Mouse (Mus musculus): ENCODE measurements around the gene Nrip3. TPM values are rescaled to one million over a fixed set of nuclear protein-coding genes. Genes with fewer than 3 reads are reported as not detected.

Gene Nrip3
- polyA plus RNA-seq, 1 experiment from 2014 or later = 2.6 TPM

DNA sequence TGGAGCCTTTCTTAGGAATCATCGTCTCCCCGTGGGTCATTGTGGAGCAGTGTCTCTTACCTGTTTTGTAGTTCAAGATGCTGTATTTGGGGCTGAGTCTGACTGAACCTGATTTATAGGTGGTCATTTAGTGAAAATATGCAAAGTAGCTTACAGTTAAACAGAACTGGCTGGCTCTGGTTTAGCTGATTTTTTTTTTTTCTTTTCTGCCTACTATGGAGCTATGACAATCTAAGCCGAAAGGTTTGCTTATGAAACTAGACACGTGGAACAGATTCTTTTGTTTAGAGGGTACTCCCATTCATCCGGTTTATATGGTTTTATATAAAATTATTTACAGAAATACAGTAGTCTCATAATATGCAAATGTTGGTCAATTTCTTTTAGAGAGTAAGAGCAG is 50.2 kb downstream of the Nrip3 start, which contains the start of gene Ascl3:
Ascl3 (minus strand) TSS at position 101 of the 400 bp plus-strand sequence.
- Histone ChIP-seq H3K4me1 (peaks cover 11% of the 10 kb centered on the region; the same call in 1 of the 2 replicates), H3K4me3 (replicated peaks) (no peak within 1 kb of the TSS), H3K27ac (replicated peaks) (0 out of 2 replicates have a peak within 1 kb of the TSS, but pooled peaks have one; percentile 9), H3K36me3 (peaks cover 13% of the 10 kb centered on the region), H3K27me3 (no peaks in the 10 kb centered on the region), H3K4me2 (replicated peaks) (no peak within 1 kb of the TSS), H3K9ac (no peak within 1 kb of the TSS), H3K9me3 (replicated peaks) (no peaks in the 10 kb centered on the region)
- no peak for ATAC-seq (ENCODE audit: insufficient number of reproducible peaks, low FRiP score, low TSS enrichment, low read depth)
- WGBS = 62% methylated on average over 5 of the region's 5 CpGs

DNA sequence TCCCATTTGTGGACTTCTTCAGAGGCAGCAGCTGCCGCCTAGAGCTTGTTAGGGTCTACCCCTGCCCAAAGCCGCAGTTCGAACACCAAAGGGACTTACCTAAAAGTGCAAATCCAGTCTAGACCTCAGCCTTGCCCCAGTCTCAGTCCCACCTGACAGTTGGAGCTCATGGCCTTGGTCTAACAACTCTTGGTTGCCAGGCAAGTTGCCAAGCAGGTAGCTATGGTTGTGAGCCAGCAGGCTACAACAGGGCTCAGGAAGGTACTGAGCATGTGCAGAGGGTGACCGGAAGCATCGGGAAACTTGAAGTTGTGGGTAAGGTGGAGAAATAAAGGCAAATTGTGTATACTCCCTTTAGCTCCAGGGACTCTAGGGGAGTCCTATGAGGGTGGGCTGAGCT is 58.1 kb downstream of the Nrip3 start, which contains the start of gene BC051019:
BC051019 (minus strand) TSS at position 154 of the 400 bp plus-strand sequence.
- H3K9me3 ChIP-seq (replicated peaks) = no peaks in the 10 kb centered on the region
- no peak within 1 kb of the TSS for H3K27ac ChIP-seq (replicated peaks)
- H3K9ac ChIP-seq = no peak within 1 kb of the TSS
- H3K27me3 ChIP-seq = no peaks in the 10 kb centered on the region
- ATAC-seq (ENCODE audit: insufficient number of reproducible peaks, low FRiP score, low TSS enrichment, low read depth) = no peak
- 89% methylated on average over 5 of the region's 5 CpGs for WGBS
- H3K4me2 ChIP-seq (replicated peaks) = no peak within 1 kb of the TSS
- no peaks in the 10 kb centered on the region for H3K4me1 ChIP-seq
- no peak within 1 kb of the TSS for H3K4me3 ChIP-seq (replicated peaks)
- no peaks in the 10 kb centered on the region for H3K36me3 ChIP-seq

DNA sequence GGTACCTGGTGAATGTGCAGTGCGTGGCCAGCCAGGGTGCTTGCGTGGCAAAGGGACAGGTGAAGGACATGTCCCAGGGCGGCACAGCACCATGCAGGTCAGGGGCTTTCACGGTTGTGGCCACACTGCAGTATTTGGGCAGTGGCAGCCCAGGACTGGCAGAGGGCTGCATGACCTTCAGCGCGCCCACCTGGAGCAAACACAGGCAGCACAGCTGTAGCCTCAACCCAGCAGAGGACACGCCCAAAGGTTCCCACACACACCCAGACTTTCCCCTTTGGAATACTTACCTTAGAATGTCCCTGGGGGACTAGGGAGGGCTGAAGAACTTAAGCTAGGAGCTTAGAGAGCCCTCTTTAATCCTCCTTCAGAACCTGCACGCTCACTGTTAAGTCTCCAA is 58.7 kb downstream of the Nrip3 start:
- Histone ChIP-seq H3K27me3 (no peaks in the 10 kb centered on the region), H3K4me1 (no peaks in the 10 kb centered on the region), H3K4me3 (replicated peaks) (no peak overlapping the region), H3K9ac (no peak overlapping the region), H3K9me3 (replicated peaks) (no peaks in the 10 kb centered on the region), H3K27ac (replicated peaks) (no peak overlapping the region), H3K4me2 (replicated peaks) (no peak overlapping the region), H3K36me3 (no peaks in the 10 kb centered on the region)
- 90% methylated on average over 8 of the region's 8 CpGs for WGBS
- ATAC-seq (ENCODE audit: insufficient number of reproducible peaks, low FRiP score, low TSS enrichment, low read depth) = no peak

DNA sequence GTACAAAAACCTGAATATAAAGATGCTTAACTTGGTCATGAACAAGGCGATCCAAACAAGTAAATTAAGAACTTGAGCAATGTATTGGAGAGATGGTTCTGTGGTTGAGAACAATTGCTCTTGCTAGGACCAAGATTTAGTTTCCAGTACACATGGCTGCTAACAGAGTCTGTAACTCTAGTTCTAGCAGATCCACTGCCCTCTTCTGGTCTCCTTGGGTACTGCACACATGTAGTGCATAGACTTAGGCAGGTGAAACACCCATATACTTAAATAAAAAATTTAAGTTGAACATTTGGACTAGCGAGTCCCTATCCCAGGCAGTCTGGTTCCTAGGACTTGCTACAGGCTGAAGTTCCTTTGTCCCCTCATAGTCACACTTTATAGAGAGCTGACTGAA is 59.2 kb downstream of the Nrip3 start:
- Histone ChIP-seq H3K4me1 (no peaks in the 10 kb centered on the region), H3K9me3 (replicated peaks) (no peaks in the 10 kb centered on the region), H3K4me3 (replicated peaks) (no peak overlapping the region), H3K4me2 (replicated peaks) (no peak overlapping the region), H3K27ac (replicated peaks) (no peak overlapping the region), H3K9ac (no peak overlapping the region), H3K36me3 (no peaks in the 10 kb centered on the region), H3K27me3 (no peaks in the 10 kb centered on the region)
- 99% methylated on average over 2 of the region's 2 CpGs for WGBS
- ATAC-seq (ENCODE audit: insufficient number of reproducible peaks, low FRiP score, low TSS enrichment, low read depth) = no peak

DNA sequence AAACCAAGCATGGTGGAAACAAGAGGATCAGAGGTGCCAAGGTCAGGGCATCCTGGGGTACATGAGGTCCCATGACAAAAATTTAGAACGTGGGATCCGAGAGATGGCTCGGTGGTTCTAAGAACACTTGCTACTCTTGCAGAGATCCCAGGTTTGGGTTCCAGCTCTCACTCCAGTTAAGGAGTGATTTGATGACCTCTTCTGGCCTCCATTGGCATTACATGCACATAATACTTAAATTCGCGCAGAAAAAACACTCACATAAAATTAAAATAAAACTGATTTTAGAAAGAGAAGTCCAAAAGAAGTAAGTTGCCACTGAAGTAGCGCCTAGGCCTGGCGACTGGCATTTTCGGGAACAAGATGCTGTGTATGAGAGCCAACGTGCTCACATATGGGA is 62.5 kb downstream of the Nrip3 start:
- no peak overlapping the region for H3K27ac ChIP-seq (replicated peaks)
- H3K9me3 ChIP-seq (replicated peaks) = no peaks in the 10 kb centered on the region
- no peaks in the 10 kb centered on the region for H3K27me3 ChIP-seq
- H3K9ac ChIP-seq = no peak overlapping the region
- H3K4me2 ChIP-seq (replicated peaks) = no peak overlapping the region
- no peak for ATAC-seq (ENCODE audit: insufficient number of reproducible peaks, low FRiP score, low TSS enrichment, low read depth)
- H3K4me1 ChIP-seq = no peaks in the 10 kb centered on the region
- no peaks in the 10 kb centered on the region for H3K36me3 ChIP-seq
- WGBS = 60% methylated on average over 9 of the region's 9 CpGs
- H3K4me3 ChIP-seq (replicated peaks) = no peak overlapping the region

DNA sequence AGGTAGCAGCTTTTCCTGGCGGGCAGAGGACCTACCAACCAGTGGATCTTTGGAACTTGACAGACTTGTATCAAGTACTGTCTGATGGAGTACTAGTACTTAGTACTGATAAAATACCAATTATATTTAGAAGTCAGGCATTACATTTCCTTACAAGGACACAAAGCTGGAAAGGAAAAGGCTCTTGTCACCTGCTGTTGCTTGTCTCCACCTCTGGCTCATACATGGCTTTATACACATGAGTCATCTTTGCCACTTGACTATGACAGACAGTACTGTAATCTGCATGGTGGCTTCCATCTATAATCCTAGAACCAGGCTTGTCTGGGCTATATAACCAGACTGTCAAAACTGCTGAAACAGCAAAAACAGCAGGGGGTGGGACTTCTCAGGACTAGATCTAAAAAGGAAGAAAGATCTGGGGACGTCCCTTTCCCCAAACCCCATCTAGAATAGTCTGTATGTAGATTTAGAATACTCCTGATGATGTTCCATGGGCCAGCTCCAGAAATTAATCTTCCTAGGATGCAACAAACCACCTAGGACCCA is 68.3 kb downstream of the Nrip3 start:
- no peak overlapping the region for H3K4me2 ChIP-seq (replicated peaks)
- 85% methylated on average over 2 of the region's 2 CpGs for WGBS
- H3K27ac ChIP-seq (replicated peaks) = no peak overlapping the region
- peaks cover 28% of the 10 kb centered on the region for H3K36me3 ChIP-seq
- no peak for ATAC-seq (ENCODE audit: insufficient number of reproducible peaks, low FRiP score, low TSS enrichment, low read depth)
- no peak overlapping the region for H3K4me3 ChIP-seq (replicated peaks)
- peaks cover 5% of the 10 kb centered on the region for H3K4me1 ChIP-seq
- H3K9me3 ChIP-seq (replicated peaks) = no peaks in the 10 kb centered on the region
- no peak overlapping the region for H3K9ac ChIP-seq
- no peaks in the 10 kb centered on the region for H3K27me3 ChIP-seq

DNA sequence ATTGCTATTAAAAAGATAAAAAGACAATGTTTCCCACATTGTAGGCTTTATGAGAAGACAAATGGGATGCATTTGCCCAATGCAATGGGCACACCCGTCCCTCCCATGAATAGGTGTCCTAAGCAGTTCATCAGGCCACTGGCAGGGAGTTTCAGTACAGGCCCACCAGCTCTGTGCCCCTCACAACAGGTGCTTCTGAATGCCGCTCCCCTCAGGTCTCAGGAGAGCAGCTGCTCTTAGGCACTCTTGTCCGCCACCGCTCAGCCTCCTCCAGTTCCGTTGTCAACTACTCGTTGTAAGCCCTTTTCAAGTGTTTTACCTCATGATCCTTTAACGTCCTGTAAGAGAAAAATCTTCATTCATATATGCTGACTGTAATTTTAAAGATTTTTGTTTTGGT is 69.6 kb downstream of the Nrip3 start:
- Histone ChIP-seq H3K27me3 (no peaks in the 10 kb centered on the region), H3K4me3 (replicated peaks) (no peak overlapping the region), H3K9ac (no peak overlapping the region), H3K9me3 (replicated peaks) (no peaks in the 10 kb centered on the region), H3K36me3 (peaks cover 28% of the 10 kb centered on the region), H3K4me1 (peaks cover 8% of the 10 kb centered on the region), H3K4me2 (replicated peaks) (no peak overlapping the region), H3K27ac (replicated peaks) (no peak overlapping the region)
- ATAC-seq (ENCODE audit: insufficient number of reproducible peaks, low FRiP score, low TSS enrichment, low read depth) = no peak
- 83% methylated on average over 7 of the region's 7 CpGs for WGBS

DNA sequence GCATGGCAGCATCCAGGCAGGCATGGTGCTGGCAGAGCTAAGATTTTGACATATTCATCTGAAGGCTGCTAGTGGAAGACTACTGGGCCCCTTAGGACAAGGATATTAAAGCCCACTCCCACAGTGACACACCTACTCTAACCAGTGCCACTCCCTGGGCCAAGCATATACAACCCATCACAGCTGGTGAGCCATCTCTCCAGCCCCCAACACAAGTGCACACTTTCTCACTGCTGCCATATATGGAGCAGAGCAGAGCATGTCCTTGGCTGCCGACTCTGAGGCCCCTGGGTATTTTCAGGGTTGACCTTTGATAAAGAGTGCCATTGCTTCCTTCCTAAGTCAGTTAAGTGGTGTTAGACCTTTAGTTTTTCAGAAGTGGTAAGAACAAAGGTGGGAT is 71.8 kb downstream of the Nrip3 start:
- H3K27ac ChIP-seq (replicated peaks) = no peak overlapping the region; the same call in 1 of the 2 replicates

DNA sequence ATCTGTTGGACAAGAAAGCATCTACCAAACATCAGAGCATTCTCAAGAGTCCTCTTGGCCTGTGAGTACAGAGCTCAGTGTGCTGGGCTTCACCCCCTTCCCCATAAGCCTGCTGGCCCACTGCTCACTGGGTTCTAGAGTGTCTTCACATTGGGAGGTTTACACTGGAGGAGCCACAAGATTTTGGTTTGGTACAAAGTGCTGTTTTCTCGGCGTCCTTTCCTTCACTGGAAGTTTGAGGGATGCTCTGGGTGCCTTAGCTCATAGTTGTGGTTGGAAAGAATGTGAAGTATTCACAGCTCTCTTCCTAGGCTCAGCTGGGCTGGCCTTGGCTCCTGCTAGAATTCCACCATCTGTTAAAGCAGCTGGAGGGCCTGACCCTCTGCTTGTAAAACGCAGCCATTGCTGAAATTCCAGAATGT is 72.9 kb downstream of the Nrip3 start:
- H3K9ac ChIP-seq = no peak overlapping the region
- peaks cover 28% of the 10 kb centered on the region for H3K36me3 ChIP-seq
- H3K4me2 ChIP-seq (replicated peaks) = no peak overlapping the region
- peaks cover 22% of the 10 kb centered on the region for H3K4me1 ChIP-seq
- H3K9me3 ChIP-seq (replicated peaks) = no peaks in the 10 kb centered on the region
- peak; percentile 74 for ATAC-seq (ENCODE audit: insufficient number of reproducible peaks, low FRiP score, low TSS enrichment, low read depth)
- peak overlapping the region; percentile 70 for H3K27ac ChIP-seq (replicated peaks)
- 10% methylated on average over 3 of the region's 3 CpGs for WGBS
- no peaks in the 10 kb centered on the region for H3K27me3 ChIP-seq
- H3K4me3 ChIP-seq (replicated peaks) = no peak overlapping the region

More for the DNA sequence above, 71.8 kb downstream of the Nrip3 start:
- Histone ChIP-seq H3K9me3 (replicated peaks) (no peaks in the 10 kb centered on the region), H3K4me3 (replicated peaks) (no peak overlapping the region), H3K4me2 (replicated peaks) (no peak overlapping the region), H3K9ac (no peak overlapping the region), H3K4me1 (peaks cover 13% of the 10 kb centered on the region), H3K36me3 (peaks cover 28% of the 10 kb centered on the region), H3K27me3 (no peaks in the 10 kb centered on the region)
- no peak for ATAC-seq (ENCODE audit: insufficient number of reproducible peaks, low FRiP score, low TSS enrichment, low read depth)
- 46% methylated on average over 1 of the region's 1 CpGs for WGBS

Other genes with a start within 250 kb of the Nrip3 start
- gene St5, start 78.4 kb downstream of the Nrip3 start, polyA plus RNA-seq (2015; fragmentation: Nextera tagmentation; extraction: Ambion mirVana) = 49.8 and 52.4 TPM in 2 replicates
- gene Akip1, start 78.3 kb downstream of the Nrip3 start, polyA plus RNA-seq (2015; fragmentation: Nextera tagmentation; extraction: Ambion mirVana) = 40.9 and 44.8 TPM in 2 replicates
- 7.4 and 14.7 TPM in 2 replicates for gene BC051019, start 58.2 kb downstream of the Nrip3 start, polyA plus RNA-seq (2015; fragmentation: Nextera tagmentation; extraction: Ambion mirVana)
- gene Ascl3, start 50.3 kb downstream of the Nrip3 start, polyA plus RNA-seq (2015; fragmentation: Nextera tagmentation; extraction: Ambion mirVana) = 0.50 and 0.57 TPM in 2 replicates
- gene Tmem9b, start 29.1 kb downstream of the Nrip3 start, polyA plus RNA-seq (2015; fragmentation: Nextera tagmentation; extraction: Ambion mirVana) = 67.6 and 68.1 TPM in 2 replicates
- gene Scube2, start 83.7 kb upstream of the Nrip3 start, polyA plus RNA-seq (2015; fragmentation: Nextera tagmentation; extraction: Ambion mirVana) = 3.7 and 3.9 TPM in 2 replicates
- gene Dennd5a, start 178.4 kb upstream of the Nrip3 start, polyA plus RNA-seq (2015; fragmentation: Nextera tagmentation; extraction: Ambion mirVana) = 33.8 and 39.1 TPM in 2 replicates
- 59.3 and 61.6 TPM in 2 replicates for gene Tmem41b, start 204.9 kb upstream of the Nrip3 start, polyA plus RNA-seq (2015; fragmentation: Nextera tagmentation; extraction: Ambion mirVana)
- gene Ipo7, start 236.2 kb upstream of the Nrip3 start, polyA plus RNA-seq (2015; fragmentation: Nextera tagmentation; extraction: Ambion mirVana) = 39.5 and 41.0 TPM in 2 replicates

All from embryonic facial prominence, embryonic 15.5 days (tissue).